Mouse (Mus musculus): Measurements from ENCODE around the gene Slc25a39.

- TF ChIP-seq CTCF (IDR thresholded peaks at IDR 0.05; ENCODE audit: control insufficient read depth, insufficient read depth, low read length) (no peak), POLR2A (IDR thresholded peaks at IDR 0.05; ENCODE audit: borderline replicate concordance, control insufficient read depth, low read depth, low read length) (no peak)
Observed at GRCm38 (mm10) chr11:102453131-102453530, 45.4 kb upstream of the Slc25a39 start.
